Mouse (Mus musculus) liver, postnatal 0 days (tissue): Measurements from ENCODE around the gene Rara. TPM values are rescaled to one million over a fixed set of nuclear protein-coding genes. Genes with fewer than 3 reads are reported as not detected.
A peak's percentile ranks its signal among the peaks of the same experiment; 100 is the strongest.
"Not testable (repeated sequence)": the region's sequence is repeated elsewhere in the genome, so short reads cannot be mapped to it uniquely, and the experiment has no call there.

Source experiments
- ATAC-seq: fragments of 200-750 bp; cut with Nextera tagmentation; 2 replicates; pipeline ENCODE4 v1.8.0; 2017; ENCODE audit warnings: mild to moderate bottlenecking, moderate library complexity
- DNase-seq: peaks from one replicate; pipeline ENCODE4 v3.0.0-alpha.2; 2016
- H3K27ac ChIP-seq: fragments of 300-500 bp; sonication (generic); 2 replicates; pipeline ENCODE4 v1.5.1; 2014; ENCODE audit warnings: antibody characterized with exemption, moderate library complexity, mild to moderate bottlenecking, low read depth
- H3K27me3 ChIP-seq: fragments of 300-500 bp; sonication (generic); 2 replicates; pipeline ENCODE4 v1.6.1; 2014; ENCODE audit warnings: low read length, control low read depth, mixed read lengths; ENCODE audit not compliant: insufficient read depth
- H3K36me3 ChIP-seq: fragments of 300-500 bp; sonication (generic); replicated peaks from 2 replicates; pipeline ENCODE4 v1.6.1; 2014; ENCODE audit warnings: mild to moderate bottlenecking, control low read depth, low read length, moderate library complexity, mixed read lengths; ENCODE audit not compliant: insufficient read depth
- H3K4me1 ChIP-seq: fragments of 300-500 bp; sonication (generic); 2 replicates; pipeline ENCODE4 v1.6.1; 2014; ENCODE audit warnings: antibody characterized with exemption, mild to moderate bottlenecking, control low read depth; ENCODE audit not compliant: insufficient read depth
- H3K4me2 ChIP-seq: fragments of 300-500 bp; sonication (generic); 2 replicates; pipeline ENCODE4 v1.6.1; 2014; ENCODE audit warnings: low read depth, mild to moderate bottlenecking, low read length, moderate library complexity, mixed read lengths
- H3K4me3 ChIP-seq: fragments of 300-500 bp; sonication (generic); 2 replicates; pipeline ENCODE4 v1.5.1; 2014; ENCODE audit warnings: low read depth, low read length
- H3K9ac ChIP-seq: fragments of 300-500 bp; sonication (generic); replicated peaks from 2 replicates; pipeline ENCODE4 v1.6.1; 2014; ENCODE audit warnings: mild to moderate bottlenecking, moderate library complexity
- H3K9me3 ChIP-seq: fragments of 300-500 bp; sonication (generic); 2 replicates; pipeline ENCODE4 v1.6.1; 2016; ENCODE audit warnings: mild to moderate bottlenecking, control low read depth, low read length, mixed read lengths
- CTCF ChIP-seq: sonication (generic); IDR thresholded peaks from 2 replicates; pipeline ENCODE4 v1.5.1; 2016; ENCODE audit warnings: antibody characterized with exemption, low read depth
- EP300 ChIP-seq: IDR thresholded peaks from 2 replicates; pipeline ENCODE4 v1.6.1; 2016; ENCODE audit warnings: antibody characterized with exemption, low read depth, mild to moderate bottlenecking
- WGBS: fragments of 180-500 bp; shearing (Covaris S2); extraction: QIAGEN DNeasy Blood & Tissue Kit; methylation state at CpG from one replicate; pipeline ENCODE4 v1.1.7; 2014; ENCODE audit not compliant: insufficient replicate concordance; 5-methylcytosine and 5-hydroxymethylcytosine counted together
- polyA plus RNA-seq: library from polyadenylated mRNA; unstranded; fragments of >200 nt; fragmentation: Nextera tagmentation; extraction: Ambion mirVana; gene quantifications from 2 replicates; pipeline ENCODE4 v1.2.1, GENCODE M21; 2015

The Rara gene
- polyA plus RNA-seq, 1 experiment from 2014 or later, result 5.4 TPM

DNA sequence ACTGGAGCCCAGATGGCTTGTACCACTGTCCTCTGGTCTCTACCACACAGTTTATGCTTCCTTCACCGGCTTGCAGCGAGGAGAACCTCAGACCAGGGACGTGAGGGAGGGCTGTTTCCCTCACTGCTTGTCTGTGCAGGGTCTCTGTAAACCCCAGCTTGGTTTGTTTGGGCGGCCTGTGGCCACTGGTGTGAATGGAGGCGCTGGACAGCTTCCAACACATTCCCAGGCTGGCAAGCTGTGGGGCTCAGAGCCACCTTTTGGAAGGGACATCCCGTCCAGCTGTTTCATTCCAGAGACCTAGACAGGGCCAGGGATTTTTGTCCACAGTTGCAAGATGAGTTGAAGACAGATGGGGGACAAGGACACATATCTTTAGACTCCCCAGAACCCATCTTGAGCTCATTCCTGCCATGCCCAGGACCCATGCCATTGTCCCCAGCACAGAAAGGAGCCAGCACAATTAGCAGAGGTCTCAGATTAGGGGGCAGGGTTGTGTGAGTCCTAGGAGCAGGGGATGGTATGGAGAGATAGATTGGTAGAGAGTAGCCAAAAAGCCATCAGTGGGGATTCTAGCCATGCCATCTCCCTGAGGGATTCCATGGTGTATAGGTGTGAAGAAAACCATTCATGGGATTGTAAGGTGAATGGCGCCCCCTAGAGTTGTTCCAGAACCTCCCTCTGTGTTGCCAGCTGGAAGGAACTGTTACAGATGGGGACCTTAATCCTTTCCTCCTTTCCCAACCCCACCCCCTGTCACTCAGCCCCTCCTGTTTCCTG lies 4.1 kb downstream of the Rara start:
- TF ChIP-seq EP300 (no peak), CTCF (peak; percentile 16; the same call in 1 of the 2 replicates)
- Histone ChIP-seq H3K27ac (no peak overlapping the region), H3K9ac (no peak overlapping the region; the same call in 1 of the 2 replicates), H3K36me3 (no peaks in the 10 kb centered on the region), H3K4me2 (no peak overlapping the region), H3K27me3 (peaks cover 25% of the 10 kb centered on the region), H3K4me3 (no peak overlapping the region), H3K9me3 (no peaks in the 10 kb centered on the region), H3K4me1 (peaks cover 46% of the 10 kb centered on the region)
- DNase-seq (no peak), ATAC-seq (no peak)
- WGBS, result 39% methylated on average over 7 of the region's 7 CpGs

DNA sequence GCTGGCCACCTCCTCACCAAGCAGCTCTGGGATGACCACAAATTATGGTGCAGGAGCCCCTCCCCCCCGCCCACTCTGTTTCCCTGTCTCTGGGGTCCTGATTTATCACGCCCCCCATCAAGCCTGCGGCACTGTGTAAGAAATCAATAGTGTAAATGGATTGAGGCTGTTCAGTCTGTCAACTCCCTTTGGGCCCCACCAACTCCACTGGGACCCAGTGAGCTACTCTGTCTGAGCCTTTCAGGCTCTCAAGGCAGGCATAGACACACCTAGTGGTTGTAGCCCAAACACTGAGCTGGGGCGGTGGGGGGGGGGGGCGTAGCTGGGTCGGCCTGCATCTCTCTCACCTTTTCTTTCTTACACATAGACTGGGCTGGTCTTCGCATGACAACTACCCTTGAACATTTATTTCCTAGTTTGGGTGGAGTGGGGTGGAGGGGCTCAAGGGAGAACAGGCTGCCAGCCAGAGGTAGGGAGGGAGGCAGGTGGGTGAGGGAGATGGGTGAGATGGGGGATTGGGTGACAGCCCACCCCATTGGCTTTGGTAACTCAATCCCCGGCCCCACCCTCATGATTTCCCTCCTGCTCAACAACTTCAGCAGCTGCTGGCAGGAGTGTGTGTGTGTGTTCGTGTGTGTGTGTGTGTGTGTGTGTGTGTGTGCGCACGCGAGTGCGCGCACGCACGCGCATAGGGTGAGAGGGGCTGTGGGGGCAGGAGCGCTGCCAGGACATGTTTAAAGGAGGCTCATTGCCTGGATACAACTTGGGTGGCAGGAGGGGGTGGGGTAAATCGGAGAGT lies 4.9 kb downstream of the Rara start:
- Histone ChIP-seq H3K36me3 (no peaks in the 10 kb centered on the region), H3K4me2 (no peak overlapping the region), H3K4me3 (no peak overlapping the region), H3K4me1 (peaks cover 45% of the 10 kb centered on the region), H3K9me3 (no peaks in the 10 kb centered on the region), H3K9ac (no peak overlapping the region), H3K27me3 (peaks cover 25% of the 10 kb centered on the region), H3K27ac (no peak overlapping the region)
- TF ChIP-seq CTCF (no peak), EP300 (no peak)
- ATAC-seq (no peak), DNase-seq (no peak)
- WGBS, result 30% methylated on average over 19 of the region's 19 CpGs

DNA sequence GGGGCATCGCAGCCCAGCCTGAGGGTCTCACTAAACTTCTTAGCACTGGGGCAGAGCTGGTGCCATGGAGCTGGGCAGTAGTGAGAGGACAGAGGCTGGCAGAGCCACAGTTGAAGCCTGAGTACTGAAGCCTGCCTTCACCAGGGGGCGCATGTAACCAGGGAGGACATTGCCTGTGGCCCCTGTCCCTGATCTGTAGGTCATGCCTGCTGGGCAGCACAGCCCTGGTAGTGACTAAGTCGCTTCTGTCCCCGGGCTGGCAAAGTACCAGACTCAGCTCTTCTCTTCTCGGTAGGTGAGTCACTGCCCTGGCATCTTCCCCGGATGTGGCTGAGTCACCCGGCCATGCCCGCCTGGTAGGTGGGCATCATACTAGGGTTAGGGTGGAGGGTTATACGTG lies 5.5 kb downstream of the Rara start:
- Histone ChIP-seq H3K27me3 (peaks cover 18% of the 10 kb centered on the region), H3K4me3 (no peak overlapping the region), H3K4me2 (no peak overlapping the region), H3K4me1 (peaks cover 40% of the 10 kb centered on the region), H3K9ac (no peak overlapping the region), H3K27ac (no peak overlapping the region), H3K36me3 (no peaks in the 10 kb centered on the region), H3K9me3 (no peaks in the 10 kb centered on the region)
- WGBS, result 38% methylated on average over 9 of the region's 9 CpGs
- DNase-seq, result peak; percentile 72
- ATAC-seq, result no peak
- no peak for TF ChIP-seq EP300
- TF ChIP-seq CTCF, result peak; percentile 72

DNA sequence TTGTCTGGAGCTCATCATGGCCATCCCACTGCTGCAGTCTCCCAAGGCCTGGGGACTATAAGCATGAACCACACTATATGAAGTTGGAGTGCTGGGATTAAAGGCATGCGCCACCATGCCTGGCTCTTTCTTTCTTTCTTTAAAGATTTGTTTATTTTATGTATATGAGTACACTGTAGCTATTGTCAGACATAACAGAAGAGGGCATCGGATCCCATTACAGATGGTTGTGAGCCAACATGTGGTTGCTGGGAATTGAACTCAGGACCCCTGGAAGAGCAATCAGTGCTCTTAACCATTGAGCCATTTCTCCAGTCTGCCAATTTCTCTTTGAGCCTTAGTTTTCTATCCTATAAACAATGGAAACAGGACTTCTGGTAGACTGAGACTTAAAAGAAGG lies 6.2 kb downstream of the Rara start:
- H3K36me3 ChIP-seq, H3K4me2 ChIP-seq, H3K4me3 ChIP-seq, H3K27ac ChIP-seq, ATAC-seq, H3K9me3 ChIP-seq, DNase-seq, H3K9ac ChIP-seq: not testable (repeated sequence)
- Histone ChIP-seq H3K4me1 (peaks cover 46% of the 10 kb centered on the region), H3K27me3 (peaks cover 20% of the 10 kb centered on the region)
- WGBS, result 78% methylated on average over 2 of the region's 2 CpGs

DNA sequence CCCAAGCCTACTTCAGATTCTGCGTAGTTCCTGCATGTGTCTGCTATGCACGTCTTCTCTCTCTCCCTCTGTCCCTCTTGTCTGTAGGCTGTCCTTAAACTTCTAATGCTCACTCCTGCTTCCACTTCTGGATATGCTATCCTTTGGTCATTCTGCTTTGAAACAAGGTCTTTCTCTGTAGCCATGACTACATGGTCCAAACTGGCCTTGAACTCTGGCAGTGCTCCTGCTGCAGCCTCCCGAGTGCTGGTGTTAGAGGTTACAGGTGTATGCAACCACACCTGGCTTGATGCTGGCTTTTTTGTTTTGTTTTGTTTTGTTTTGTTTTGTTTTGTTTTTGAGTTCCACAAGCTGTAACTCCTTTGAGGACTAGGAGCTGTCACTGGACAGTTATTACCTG lies 6.7 kb downstream of the Rara start:
- Histone ChIP-seq H3K4me2 (no peak overlapping the region), H3K36me3 (no peaks in the 10 kb centered on the region), H3K9me3 (no peaks in the 10 kb centered on the region), H3K27me3 (peaks cover 21% of the 10 kb centered on the region), H3K9ac (no peak overlapping the region), H3K27ac (no peak overlapping the region), H3K4me1 (peaks cover 51% of the 10 kb centered on the region), H3K4me3 (no peak overlapping the region)
- TF ChIP-seq CTCF (no peak), EP300 (no peak)
- ATAC-seq (no peak), DNase-seq (no peak)
- WGBS, result 72% methylated on average over 3 of the region's 3 CpGs

DNA sequence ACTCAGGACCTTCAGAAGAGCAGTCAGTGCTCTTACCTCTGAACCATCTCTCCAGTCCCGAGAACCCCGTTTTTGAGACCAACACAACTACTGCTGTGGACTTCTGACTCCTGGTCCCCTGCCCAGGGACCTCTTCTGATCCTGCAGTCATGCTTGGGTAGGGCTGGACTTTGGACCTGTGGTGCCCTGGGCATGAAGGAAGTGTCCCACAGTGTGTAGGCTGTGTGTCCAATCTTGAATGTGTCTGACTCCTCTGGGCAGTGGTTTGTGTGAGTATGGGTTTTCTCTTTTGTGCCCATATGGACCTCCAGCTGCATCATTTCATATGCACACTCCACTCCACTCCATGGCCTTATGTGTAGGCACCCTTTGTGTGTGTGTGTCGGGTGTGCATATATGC lies 7.5 kb downstream of the Rara start:
- Histone ChIP-seq H3K4me1 (peaks cover 56% of the 10 kb centered on the region), H3K36me3 (no peaks in the 10 kb centered on the region), H3K9me3 (no peaks in the 10 kb centered on the region), H3K9ac (no peak overlapping the region), H3K27ac (no peak overlapping the region), H3K4me3 (no peak overlapping the region), H3K4me2 (no peak overlapping the region), H3K27me3 (peaks cover 21% of the 10 kb centered on the region)
- 77% methylated on average over 3 of the region's 3 CpGs for WGBS
- TF ChIP-seq EP300 (no peak), CTCF (no peak)
- no peak for DNase-seq
- ATAC-seq, result no peak
